Comparison of ENCODE assay signal across 8 mouse cellular contexts in the genomic region with DNA sequence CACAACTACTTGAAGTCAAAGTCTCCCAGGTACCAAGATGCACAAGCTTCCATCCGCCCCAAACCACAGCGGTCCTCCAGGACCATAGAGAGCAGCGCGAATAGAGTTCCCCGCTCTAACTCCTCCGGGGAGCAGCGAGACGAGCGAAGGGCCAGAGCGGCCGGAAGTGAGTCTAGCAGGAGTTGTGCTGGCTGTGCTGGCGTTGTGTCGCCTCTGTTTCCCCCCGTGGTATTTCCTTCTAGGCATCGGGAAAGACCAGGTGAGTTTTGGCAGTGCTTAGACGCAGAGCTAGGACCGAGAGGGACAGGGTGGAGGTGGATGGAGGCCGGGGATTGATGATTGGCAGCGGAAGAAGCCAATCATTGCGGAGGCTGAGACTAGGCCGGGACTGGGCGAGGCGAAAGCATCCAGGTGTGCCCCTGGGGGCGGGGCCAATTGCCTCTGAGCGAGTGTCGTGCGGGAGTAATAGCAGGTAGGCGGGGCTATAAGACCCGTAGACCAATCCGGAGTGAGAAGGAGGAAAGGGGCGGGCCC. TPM values are rescaled to one million over a fixed set of nuclear protein-coding genes. Genes with fewer than 3 reads are reported as not detected.
A peak's percentile ranks its signal among the peaks of the same experiment; 100 is the strongest.
DNase-seq lines count a peak whose midpoint lies in the region; ATAC-seq and TF ChIP-seq lines count a peak whose summit lies in the region.

No protein-coding gene starts in this region.

- H3K79me2 ChIP-seq in liver, adult 2 months (ENCODE audit: control insufficient read depth, insufficient read depth, low read length) = no peaks in the 10 kb centered on the region
- H3K79me2 ChIP-seq in myocyte (ENCODE audit: control insufficient read depth, insufficient read depth) = no peaks in the 10 kb centered on the region

- under 1% methylated on average over 31 of the region's 31 CpGs for WGBS in heart, embryonic 11.5 days (ENCODE audit: insufficient replicate concordance)
- whole genome bisulfite sequencing in kidney, embryonic 16.5 days = 0% methylated on average over 31 of the region's 31 CpGs
- WGBS in liver, adult 2 months = under 1% methylated on average over 31 of the region's 31 CpGs

- H3K36me3 ChIP-seq in heart, embryonic 11.5 days (ENCODE audit: control insufficient read depth, insufficient read depth, low read length) = 0 out of 2 replicates have a peak, but pooled peaks cover 8% of the 10 kb centered on the region
- H3K36me3 ChIP-seq in kidney, embryonic 16.5 days (ENCODE audit: insufficient read depth, low read length) = peaks cover 7% of the 10 kb centered on the region
- H3K36me3 ChIP-seq in liver, adult 2 months (ENCODE audit: control insufficient read depth, insufficient read depth, low read length) = no peaks in the 10 kb centered on the region
- peaks cover 6% of the 10 kb centered on the region for H3K36me3 ChIP-seq in myocyte (ENCODE audit: control insufficient read depth, insufficient read depth)
- peaks cover under 1% of the 10 kb centered on the region; the same call in 1 of the 2 replicates for H3K36me3 ChIP-seq in splenic B cell, adult 2 months (ENCODE audit: control insufficient read depth, insufficient read depth, low read length, poor library complexity, severe bottlenecking)

- no peak overlapping the region for H3ac ChIP-seq in myocyte (ENCODE audit: control insufficient read depth, insufficient read length)

- peaks cover 19% of the 10 kb centered on the region for H3K4me1 ChIP-seq in bone marrow macrophage, adult 2 months (ENCODE audit: control insufficient read depth, insufficient read depth, low read length)
- no peaks in the 10 kb centered on the region; the same call in none of the 2 replicates for H3K4me1 ChIP-seq in embryonic fibroblast, embryonic 13.5 days (ENCODE audit: control insufficient read depth, insufficient read depth, low read length)
- peaks cover 25% of the 10 kb centered on the region for H3K4me1 ChIP-seq in heart, embryonic 11.5 days (ENCODE audit: control insufficient read depth, insufficient read depth, low read length)
- peaks cover 44% of the 10 kb centered on the region for H3K4me1 ChIP-seq in kidney, embryonic 16.5 days (ENCODE audit: insufficient read depth, low read length)
- peaks cover 1% of the 10 kb centered on the region; the same call in 1 of the 2 replicates for H3K4me1 ChIP-seq in liver, adult 2 months (ENCODE audit: control insufficient read depth, insufficient read depth, low read length)

- no peak for TF ChIP-seq POLR2A in bone marrow macrophage, adult 2 months (IDR thresholded peaks at IDR 0.05; ENCODE audit: borderline replicate concordance, low read depth, low read length)
- no peak; the same call in none of the 2 replicates for TF ChIP-seq POLR2A in embryonic fibroblast, embryonic 13.5 days (IDR thresholded peaks at IDR 0.05; ENCODE audit: low read depth, low read length)
- TF ChIP-seq POLR2A in liver, adult 2 months (IDR thresholded peaks at IDR 0.05; ENCODE audit: extremely low read depth, insufficient read depth, low read length) = 0 out of 2 replicates have a peak, but pooled peaks have one; percentile 4
- peak; percentile 43 for TF ChIP-seq POLR2A in myocyte (IDR thresholded peaks at IDR 0.05; ENCODE audit: insufficient read length, low read depth)

- peak; percentile 100 for DNase-seq in A20 (ENCODE audit: low read depth, low spot score)
- DNase-seq in liver, adult 2 months (ENCODE audit: extremely low read depth, low read depth, low spot score) = peak; percentile 90
- DNase-seq in splenic B cell, adult 2 months (ENCODE audit: low read depth, low spot score) = peak; percentile 99

- peak overlapping the region; percentile 87 for H3K4me2 ChIP-seq in heart, embryonic 11.5 days
- H3K4me2 ChIP-seq in kidney, embryonic 16.5 days (replicated peaks; ENCODE audit: low read depth, low read length) = peak overlapping the region; percentile 74
- peak overlapping the region; percentile 77 for H3K4me2 ChIP-seq in myocyte (ENCODE audit: low read depth)

- TF ChIP-seq CTCF in bone marrow macrophage, adult 2 months (IDR thresholded peaks at IDR 0.05; ENCODE audit: low read depth, low read length) = no peak
- TF ChIP-seq CTCF in embryonic fibroblast, embryonic 13.5 days (IDR thresholded peaks at IDR 0.05; ENCODE audit: borderline replicate concordance, insufficient read depth, low read length) = no peak
- TF ChIP-seq CTCF in liver, adult 2 months (IDR thresholded peaks at IDR 0.05; ENCODE audit: low read depth, low read length) = no peak

- H3K27me3 ChIP-seq in heart, embryonic 11.5 days (ENCODE audit: control insufficient read depth, insufficient read depth, low read length) = peaks cover 3% of the 10 kb centered on the region; the same call in 1 of the 2 replicates
- H3K27me3 ChIP-seq in kidney, embryonic 16.5 days (ENCODE audit: insufficient read depth, low read length) = peaks cover 13% of the 10 kb centered on the region
- 0 out of 2 replicates have a peak, but pooled peaks cover 2% of the 10 kb centered on the region for H3K27me3 ChIP-seq in liver, adult 2 months (ENCODE audit: control insufficient read depth, insufficient read depth, low read length)
- no peaks in the 10 kb centered on the region for H3K27me3 ChIP-seq in myocyte (ENCODE audit: control insufficient read depth, insufficient read depth, insufficient read length)
- H3K27me3 ChIP-seq in splenic B cell, adult 2 months (ENCODE audit: control insufficient read depth, insufficient read depth, low read length, poor library complexity, severe bottlenecking) = no peaks in the 10 kb centered on the region

- peak overlapping the region; percentile 97 for H3K4me3 ChIP-seq in bone marrow macrophage, adult 2 months (ENCODE audit: insufficient read depth, low read length)
- H3K4me3 ChIP-seq in embryonic fibroblast, embryonic 13.5 days (ENCODE audit: insufficient read depth, low read length) = peak overlapping the region; percentile 61
- H3K4me3 ChIP-seq in heart, embryonic 11.5 days (ENCODE audit: low read depth, low read length) = peak overlapping the region; percentile 70
- peak overlapping the region; percentile 89 for H3K4me3 ChIP-seq in kidney, embryonic 16.5 days (ENCODE audit: low read length)
- peak overlapping the region; percentile 63 for H3K4me3 ChIP-seq in liver, adult 2 months (ENCODE audit: insufficient read depth, low read depth, low read length)
- peak overlapping the region; percentile 73 for H3K4me3 ChIP-seq in myocyte

- peak overlapping the region; percentile 43; the same call in 1 of the 2 replicates for H3K27ac ChIP-seq in bone marrow macrophage, adult 2 months (ENCODE audit: insufficient read depth, low read depth, low read length)
- peak overlapping the region; percentile 79 for H3K27ac ChIP-seq in embryonic fibroblast, embryonic 13.5 days (ENCODE audit: insufficient read depth, low read length)
- H3K27ac ChIP-seq in heart, embryonic 11.5 days (ENCODE audit: low read depth, low read length) = peak overlapping the region; percentile 71
- peak overlapping the region; percentile 97 for H3K27ac ChIP-seq in kidney, embryonic 16.5 days (ENCODE audit: low read length)
- no peak overlapping the region; the same call in 1 of the 2 replicates for H3K27ac ChIP-seq in liver, adult 2 months (replicated peaks; ENCODE audit: insufficient read depth, low read depth, low read length)

- ATAC-seq in heart, embryonic 11.5 days (replicated peaks; ENCODE audit: insufficient number of reproducible peaks, low FRiP score, low TSS enrichment) = peak; percentile 90
- ATAC-seq in kidney, embryonic 16.5 days (ENCODE audit: low FRiP score, low TSS enrichment) = peak; percentile 92

- peak overlapping the region; percentile 76 for H3K9ac ChIP-seq in heart, embryonic 11.5 days (ENCODE audit: low read depth, low read length)
- H3K9ac ChIP-seq in kidney, embryonic 16.5 days (replicated peaks; ENCODE audit: low read length) = peak overlapping the region; percentile 93
- peak overlapping the region; percentile 60 for H3K9ac ChIP-seq in liver, adult 2 months (ENCODE audit: low read depth, low read length)

- H3K9me3 ChIP-seq in heart, embryonic 11.5 days (replicated peaks; ENCODE audit: control insufficient read depth, low read length) = no peaks in the 10 kb centered on the region
- no peaks in the 10 kb centered on the region for H3K9me3 ChIP-seq in kidney, embryonic 16.5 days (ENCODE audit: low read length)

RNA-seq across cellular contexts. Expression of a gene that starts 0.4 kb away (rescaled TPM):
- polyA plus RNA-seq in bone marrow macrophage, adult 2 months (2012; ENCODE audit: insufficient read depth, insufficient read length, missing spikeins) = 30.7 and 35.4 TPM in 2 replicates
- 44.9 and 52.2 TPM in 2 replicates for polyA plus RNA-seq in embryonic fibroblast, embryonic 13.5 days (2011; ENCODE audit: insufficient read length, low read depth, missing spikeins)
- 72.5 and 74.5 TPM in 2 replicates for polyA plus RNA-seq in heart, embryonic 11.5 days (2014; fragmentation: Nextera tagmentation; extraction: Ambion mirVana)
- polyA plus RNA-seq in kidney, embryonic 16.5 days (2015; fragmentation: Nextera tagmentation; extraction: Ambion mirVana) = 81.8 and 86.1 TPM in 2 replicates
- 6.5 and 6.6 TPM in 2 replicates for total RNA-seq in liver, adult 2 months (2014; rRNA removed)
- polyA plus RNA-seq in liver, adult 2 months (2012; rRNA removed) = 8.5 and 9.4 TPM in 2 replicates
- 83.1 TPM for polyA plus RNA-seq in myocyte (2012; fragmentation: generic; extraction: Trizol)

RNA-seq across cellular contexts. Expression of a gene that starts 14.3 kb away (rescaled TPM):
- 7.8 and 8.4 TPM in 2 replicates for polyA plus RNA-seq in bone marrow macrophage, adult 2 months (2012; ENCODE audit: insufficient read depth, insufficient read length, missing spikeins)
- polyA plus RNA-seq in embryonic fibroblast, embryonic 13.5 days (2011; ENCODE audit: insufficient read length, low read depth, missing spikeins) = 13.3 and 13.4 TPM in 2 replicates
- polyA plus RNA-seq in heart, embryonic 11.5 days (2014; fragmentation: Nextera tagmentation; extraction: Ambion mirVana) = 17.6 and 18.9 TPM in 2 replicates
- polyA plus RNA-seq in kidney, embryonic 16.5 days (2015; fragmentation: Nextera tagmentation; extraction: Ambion mirVana) = 25.0 and 27.7 TPM in 2 replicates
- 1.3 and 1.7 TPM in 2 replicates for total RNA-seq in liver, adult 2 months (2014; rRNA removed)
- 6.5 and 7.0 TPM in 2 replicates for polyA plus RNA-seq in liver, adult 2 months (2012; rRNA removed)
- 13.7 TPM for polyA plus RNA-seq in myocyte (2012; fragmentation: generic; extraction: Trizol)

RNA-seq across cellular contexts. Expression of a gene that starts 14.5 kb away (rescaled TPM):
- 1.6 and 4.0 TPM in 2 replicates for polyA plus RNA-seq in bone marrow macrophage, adult 2 months (2012; ENCODE audit: insufficient read depth, insufficient read length, missing spikeins)
- 11.0 and 12.5 TPM in 2 replicates for polyA plus RNA-seq in embryonic fibroblast, embryonic 13.5 days (2011; ENCODE audit: insufficient read length, low read depth, missing spikeins)
- 12.4 and 17.6 TPM in 2 replicates for polyA plus RNA-seq in heart, embryonic 11.5 days (2014; fragmentation: Nextera tagmentation; extraction: Ambion mirVana)
- 3.3 and 4.0 TPM in 2 replicates for polyA plus RNA-seq in kidney, embryonic 16.5 days (2015; fragmentation: Nextera tagmentation; extraction: Ambion mirVana)
- 0.18 and 0.20 TPM in 2 replicates for total RNA-seq in liver, adult 2 months (2014; rRNA removed)
- polyA plus RNA-seq in liver, adult 2 months (2012; rRNA removed) = 3.0 and 4.6 TPM in 2 replicates
- polyA plus RNA-seq in myocyte (2012; fragmentation: generic; extraction: Trizol) = 36.0 TPM

RNA-seq across cellular contexts. Expression of a gene that starts 35.2 kb away (rescaled TPM):
- 0.68 TPM in 1 of 2 replicates, not detected in the other for polyA plus RNA-seq in bone marrow macrophage, adult 2 months (2012; ENCODE audit: insufficient read depth, insufficient read length, missing spikeins)
- polyA plus RNA-seq in embryonic fibroblast, embryonic 13.5 days (2011; ENCODE audit: insufficient read length, low read depth, missing spikeins) = 2.1 and 2.7 TPM in 2 replicates
- polyA plus RNA-seq in heart, embryonic 11.5 days (2014; fragmentation: Nextera tagmentation; extraction: Ambion mirVana) = 0.11 and 0.17 TPM in 2 replicates
- polyA plus RNA-seq in kidney, embryonic 16.5 days (2015; fragmentation: Nextera tagmentation; extraction: Ambion mirVana) = 0.17 and 0.22 TPM in 2 replicates
- 0.07 and 0.09 TPM in 2 replicates for total RNA-seq in liver, adult 2 months (2014; rRNA removed)
- polyA plus RNA-seq in liver, adult 2 months (2012; rRNA removed) = 0.06 and 0.11 TPM in 2 replicates
- 0.82 TPM for polyA plus RNA-seq in myocyte (2012; fragmentation: generic; extraction: Trizol)

RNA-seq across cellular contexts. Expression of a gene that starts 36.8 kb away (rescaled TPM):
- 14.5 and 18.9 TPM in 2 replicates for polyA plus RNA-seq in bone marrow macrophage, adult 2 months (2012; ENCODE audit: insufficient read depth, insufficient read length, missing spikeins)
- polyA plus RNA-seq in embryonic fibroblast, embryonic 13.5 days (2011; ENCODE audit: insufficient read length, low read depth, missing spikeins) = 14.3 and 22.7 TPM in 2 replicates
- 6.1 and 6.6 TPM in 2 replicates for polyA plus RNA-seq in heart, embryonic 11.5 days (2014; fragmentation: Nextera tagmentation; extraction: Ambion mirVana)
- polyA plus RNA-seq in kidney, embryonic 16.5 days (2015; fragmentation: Nextera tagmentation; extraction: Ambion mirVana) = 16.7 and 19.0 TPM in 2 replicates
- 8.7 and 9.4 TPM in 2 replicates for total RNA-seq in liver, adult 2 months (2014; rRNA removed)
- 18.7 and 26.8 TPM in 2 replicates for polyA plus RNA-seq in liver, adult 2 months (2012; rRNA removed)
- polyA plus RNA-seq in myocyte (2012; fragmentation: generic; extraction: Trizol) = 11.5 TPM

Comparison
In these comparisons a context has a peak if more than half of its experiments do, and no peak if none do; other contexts are left out.
1. POLR2A ChIP-seq: peak in liver, adult 2 months (single experiment) and myocyte (single experiment); none in bone marrow macrophage, adult 2 months (single experiment) and embryonic fibroblast, embryonic 13.5 days (single experiment).
2. Peak in every context shown above with its lines, with median percentiles within 50 percentile points of each other: DNase-seq, H3K4me3 ChIP-seq, H3K4me2 ChIP-seq and H3K9ac ChIP-seq.